Mouse (Mus musculus) T-helper 17 cell (primary cell): ENCODE data around the gene Slc9a2.
"Not testable (repeated sequence)": the region's sequence is repeated elsewhere in the genome, so short reads cannot be mapped to it uniquely, and the experiment has no call there.

ENCODE experiments used
- in situ Hi-C, 2 experiments: fragments of 300-600 bp; cut with MboI, MseI; formaldehyde crosslinking; loops; 1 replicate in 1 of 2; 2 replicates in 1 of 2; pipeline ENCODE4 v1.15.1; 2025; ENCODE audit warnings: high pct_unique_total_duplicates in 2 of 2

Slc9a2 gene

DNA sequence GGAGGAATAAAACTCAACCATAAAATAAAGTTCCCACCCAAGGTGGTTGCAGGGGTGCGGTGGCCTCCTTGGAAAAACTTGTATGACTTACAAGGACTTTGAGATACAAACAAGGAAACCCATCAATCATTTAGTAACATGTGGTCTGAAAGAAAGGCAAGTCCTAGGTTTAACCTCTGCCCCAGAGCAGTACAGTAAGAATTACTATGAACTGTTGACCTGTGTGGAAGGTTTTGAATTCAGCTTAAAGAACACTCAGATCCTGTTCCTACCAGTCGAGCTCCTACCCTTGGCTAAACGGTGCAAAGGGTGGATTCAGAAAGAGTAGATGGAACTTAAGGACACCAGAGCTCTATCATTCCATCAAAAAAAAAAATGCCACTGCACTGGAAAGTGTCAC lies 16.1 kb downstream of the Slc9a2 start:
- in situ Hi-C loops, result no loop called here

DNA sequence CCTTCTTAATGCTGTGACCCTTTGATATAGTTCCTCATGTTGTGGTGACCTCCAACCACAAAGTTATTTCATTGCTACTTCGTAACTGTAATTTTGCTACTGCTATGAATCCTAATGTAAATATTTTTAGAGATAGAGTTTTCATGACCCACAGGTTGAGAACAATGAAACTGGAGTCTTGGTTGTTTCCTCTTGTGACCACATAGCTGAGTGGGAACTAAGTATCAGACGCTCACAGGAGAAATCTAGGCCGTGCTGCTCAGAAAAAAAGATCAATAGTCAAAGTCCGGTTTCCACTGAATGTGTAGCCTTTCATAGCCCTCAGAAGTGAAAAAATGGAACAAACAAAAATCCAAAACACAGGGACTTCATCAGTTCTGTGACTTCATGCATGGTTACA lies 24.7 kb downstream of the Slc9a2 start:
- in situ Hi-C loops, result no loop called here

DNA sequence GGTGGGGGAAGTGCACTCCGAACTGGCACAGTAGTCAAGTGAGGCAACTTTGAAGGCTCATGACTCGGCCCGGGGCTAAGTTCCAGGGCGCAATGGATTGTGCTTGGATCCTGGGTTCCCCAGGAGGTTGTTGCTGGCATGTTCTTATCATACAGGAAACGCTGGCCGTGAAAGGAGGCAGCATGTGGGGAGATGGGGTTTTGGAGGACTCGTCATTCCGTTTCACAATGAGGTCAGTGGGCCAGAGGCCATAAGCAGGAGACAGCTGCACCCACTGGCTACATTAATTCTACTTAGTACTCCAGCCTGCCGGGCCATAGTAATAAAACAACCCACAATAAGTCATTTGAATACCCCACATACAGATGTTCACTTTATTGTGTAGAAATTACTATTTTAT lies 34.6 kb downstream of the Slc9a2 start:
- in situ Hi-C loops, result no loop called here

DNA sequence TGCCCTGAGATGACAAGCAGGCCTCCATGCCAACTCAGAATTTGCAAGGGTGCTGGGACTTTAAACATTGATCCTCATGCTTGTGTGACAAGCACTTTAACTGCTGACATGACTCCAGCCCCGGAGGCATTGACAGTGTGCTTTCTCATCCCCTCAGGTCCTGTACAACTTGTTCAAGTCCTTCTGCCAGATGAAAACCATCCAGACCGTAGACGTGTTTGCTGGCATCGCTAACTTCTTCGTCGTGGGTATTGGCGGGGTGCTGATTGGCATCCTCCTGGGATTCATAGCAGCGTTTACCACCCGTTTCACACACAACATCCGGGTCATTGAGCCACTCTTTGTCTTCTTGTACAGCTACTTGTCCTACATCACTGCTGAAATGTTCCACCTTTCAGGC lies 45.7 kb downstream of the Slc9a2 start:
- in situ Hi-C loops, result no loop called here

DNA sequence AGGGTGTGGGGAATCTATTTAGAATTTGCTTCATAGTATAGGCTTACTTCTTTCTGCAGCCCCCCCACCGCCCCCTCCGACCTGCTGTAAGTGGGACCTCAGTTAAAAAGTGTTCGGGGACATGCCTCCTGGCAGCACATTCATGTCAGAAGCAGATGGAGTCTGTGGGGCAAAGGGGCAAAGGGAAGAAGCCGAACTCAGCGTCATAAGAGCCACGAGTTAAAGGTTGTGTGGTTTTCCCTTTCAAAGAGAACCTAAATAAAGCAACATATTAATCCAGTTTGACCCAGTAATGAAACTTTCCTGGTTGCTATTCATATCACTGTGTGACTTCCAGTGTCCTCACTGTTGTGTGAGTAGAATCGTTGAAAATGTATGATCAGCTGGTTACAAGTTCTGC lies 47.0 kb downstream of the Slc9a2 start:
- in situ Hi-C loops, result no loop called here

DNA sequence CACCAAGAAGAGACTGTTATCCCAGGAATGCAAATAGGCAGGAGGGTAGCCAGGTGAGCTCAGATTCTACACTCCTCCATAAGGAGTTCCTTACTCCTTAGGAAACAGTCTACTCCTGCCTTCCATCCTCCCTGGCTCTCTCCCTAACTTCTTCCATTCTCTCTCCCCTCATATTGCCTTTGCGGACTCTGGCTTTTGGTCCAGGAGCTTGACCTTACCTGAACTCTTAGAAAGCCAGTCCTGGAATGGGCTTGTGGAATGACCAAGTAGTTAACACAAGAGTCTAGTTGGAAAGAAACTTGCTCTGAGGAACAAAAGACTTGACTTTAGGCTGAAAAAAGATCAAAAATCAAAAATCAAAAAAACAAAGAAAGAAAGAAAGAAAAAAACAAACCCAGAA lies 48.3 kb downstream of the Slc9a2 start:
- in situ Hi-C loops, result no loop called here

DNA sequence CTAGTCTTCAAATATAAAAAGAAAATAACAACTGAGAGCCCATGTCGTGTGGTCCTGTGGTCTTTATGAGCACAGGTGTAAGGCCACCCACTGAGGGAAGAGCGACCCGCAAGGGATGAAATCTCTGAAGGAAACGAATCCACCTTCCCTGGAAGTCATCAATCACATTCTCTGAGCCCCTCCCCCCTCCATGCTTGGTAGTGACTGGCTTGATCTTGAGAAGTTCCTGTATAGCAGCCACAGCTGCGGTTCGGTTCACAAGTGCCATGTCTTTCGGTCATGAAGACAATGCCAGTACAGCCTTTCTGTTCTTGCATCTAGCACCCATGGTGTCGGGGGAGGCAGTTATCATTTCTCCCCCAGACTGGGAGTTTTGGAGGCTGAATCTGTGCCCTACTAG lies 57.3 kb downstream of the Slc9a2 start:
- in situ Hi-C loops, result no loop called here

DNA sequence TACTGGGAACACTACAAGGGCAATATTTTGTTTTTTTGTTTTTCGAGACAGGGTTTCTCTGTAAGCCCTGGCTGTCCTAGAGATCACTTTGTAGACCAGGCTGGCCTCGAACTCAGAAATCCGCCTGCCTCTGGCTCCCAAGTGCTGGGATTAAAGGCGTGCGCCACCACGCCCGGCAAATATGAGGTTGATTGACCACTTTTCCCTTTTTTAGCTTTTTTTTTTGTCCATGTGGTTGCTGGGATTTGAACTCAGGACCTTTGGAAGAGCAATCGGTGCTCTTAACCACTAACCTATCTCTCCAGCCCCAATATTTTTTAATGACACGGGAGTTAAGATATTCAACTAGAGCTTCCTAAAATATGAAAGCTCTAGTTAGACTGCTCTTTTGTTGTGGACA lies 57.9 kb downstream of the Slc9a2 start:
- in situ Hi-C loops, result not testable (repeated sequence)

DNA sequence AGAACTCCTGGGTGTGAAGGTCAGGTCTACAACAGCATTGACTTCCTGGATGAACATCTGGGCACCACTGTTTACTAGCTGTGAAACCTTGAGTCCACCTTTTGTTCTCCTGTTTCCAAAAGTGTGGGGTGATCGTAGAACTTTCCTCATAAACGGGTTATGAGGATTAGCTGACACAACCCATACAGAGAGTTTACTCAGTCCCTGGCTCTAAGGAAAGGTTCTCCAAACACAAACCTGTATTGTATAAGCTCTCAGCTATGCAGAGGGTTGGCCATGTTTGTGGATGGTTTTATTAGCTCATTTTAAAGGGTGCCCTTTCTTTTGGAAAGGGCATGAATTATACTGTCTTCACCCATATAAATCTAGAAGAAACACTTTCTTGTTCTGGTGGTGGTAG lies 60.4 kb downstream of the Slc9a2 start:
- in situ Hi-C loops, result loop anchor here in 1 of 2 experiments (10.0 kb wide), 1 partner anchor 596 kb away; no protein-coding TSS in a partner anchor

DNA sequence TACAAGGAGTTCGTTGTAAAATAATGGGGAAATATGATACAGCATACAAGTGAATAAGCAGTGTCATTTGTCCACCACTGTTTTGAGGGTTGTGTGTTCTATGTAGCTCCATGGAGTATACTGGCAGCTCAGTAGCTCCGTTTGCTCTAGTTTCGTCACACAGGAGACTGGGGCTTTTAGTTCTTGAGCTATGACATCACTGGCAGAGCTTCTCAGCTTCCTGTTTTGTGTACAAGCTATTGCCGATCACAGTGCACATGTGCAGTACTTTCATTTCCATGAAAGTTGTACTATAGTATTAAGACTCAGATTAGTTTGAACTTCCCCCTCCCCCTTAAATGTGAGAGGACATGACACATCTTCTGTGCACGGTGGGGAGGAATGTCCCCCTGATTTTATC lies 65.7 kb downstream of the Slc9a2 start:
- in situ Hi-C loops, result loop anchor here (5.0 to 10.0 kb wide), 2 partner anchors 154 to 601 kb away; no protein-coding TSS in a partner anchor

DNA sequence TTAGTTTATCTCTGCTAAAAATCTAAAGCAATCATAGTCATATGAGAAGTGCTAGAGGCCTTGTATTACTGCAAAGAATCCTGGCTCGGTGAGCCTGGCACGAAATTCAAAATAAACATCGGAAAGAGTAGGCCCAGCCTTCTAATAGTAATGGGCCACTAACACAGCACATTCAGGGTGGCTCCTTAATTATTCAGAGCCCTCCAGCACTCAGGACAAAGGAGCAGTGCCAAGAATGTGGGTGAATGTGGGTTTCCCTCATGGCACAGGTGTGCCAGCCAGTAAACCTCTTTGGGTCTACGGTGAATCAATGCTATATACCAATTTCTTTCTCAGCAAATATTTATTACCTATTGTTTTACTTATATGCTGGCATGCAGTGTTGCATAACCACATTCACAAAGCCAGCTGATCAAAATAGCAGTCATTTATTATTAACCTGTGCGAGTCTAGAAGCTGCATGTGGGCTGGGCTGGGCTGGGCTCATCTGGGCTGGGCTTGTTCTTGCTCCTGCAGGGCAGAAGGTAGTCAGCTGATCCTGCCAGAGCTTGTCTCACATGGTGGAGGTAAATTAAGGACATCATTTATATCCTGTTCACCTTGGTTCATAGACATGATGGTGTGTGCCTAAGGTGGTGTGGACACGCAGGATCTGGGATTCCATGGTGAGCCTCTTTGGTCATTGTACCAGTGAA lies 79.5 kb downstream of the Slc9a2 start:
- in situ Hi-C loops, result loop anchor here in 1 of 2 experiments (5.0 kb wide), 1 partner anchor 183 kb away; no protein-coding TSS in a partner anchor

DNA sequence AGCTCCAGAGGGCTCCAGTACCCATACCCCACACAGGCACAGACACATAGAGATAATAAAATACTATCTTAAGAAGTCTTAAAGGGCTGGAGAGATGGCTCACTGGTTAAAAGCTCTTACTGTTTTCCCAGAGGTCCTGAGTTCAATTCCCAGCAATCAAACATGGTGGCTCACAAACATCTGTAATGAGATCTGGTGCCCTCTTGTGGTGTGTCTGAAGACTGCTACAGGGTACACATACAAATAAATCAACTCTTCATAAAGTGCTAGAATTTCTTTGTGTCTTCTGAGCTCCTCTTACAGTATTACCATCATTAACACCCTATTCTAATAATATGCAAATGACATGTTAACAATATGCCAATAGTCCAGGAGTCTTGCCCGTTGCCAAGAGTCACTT lies 83.7 kb downstream of the Slc9a2 start:
- in situ Hi-C loops, result loop anchor here in 1 of 2 experiments (5.0 kb wide), 1 partner anchor 187 kb away; no protein-coding TSS in a partner anchor

DNA sequence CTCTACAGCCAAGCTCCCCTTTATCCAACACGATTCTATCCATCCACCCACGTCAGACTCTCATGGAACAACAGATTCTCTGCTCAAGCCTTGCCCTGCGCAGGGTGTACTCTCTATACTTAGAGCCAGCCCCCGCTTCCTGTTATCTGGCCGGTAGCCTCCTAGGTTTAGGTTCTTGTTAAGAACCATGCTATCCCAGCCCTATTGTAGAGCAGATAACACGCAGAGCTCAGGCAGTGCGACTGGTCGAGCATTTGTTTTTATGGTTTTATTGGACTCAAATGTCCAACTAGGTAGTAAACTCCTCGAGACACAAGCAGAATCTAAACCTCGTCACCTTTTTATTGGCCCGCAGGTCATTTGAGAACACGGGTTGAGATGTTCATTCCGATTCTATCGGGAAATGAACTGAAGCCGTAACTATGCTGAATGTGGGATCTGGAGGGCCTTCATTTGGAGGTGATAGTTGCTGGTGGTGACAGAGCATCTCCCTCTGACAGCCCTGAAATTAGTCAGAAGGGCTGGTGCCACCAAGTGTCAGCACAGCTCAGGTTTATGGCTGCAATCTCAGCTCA lies 84.4 kb downstream of the Slc9a2 start:
- in situ Hi-C loops, result loop anchor here in 1 of 2 experiments (5.0 kb wide), 1 partner anchor 187 kb away; no protein-coding TSS in a partner anchor

DNA sequence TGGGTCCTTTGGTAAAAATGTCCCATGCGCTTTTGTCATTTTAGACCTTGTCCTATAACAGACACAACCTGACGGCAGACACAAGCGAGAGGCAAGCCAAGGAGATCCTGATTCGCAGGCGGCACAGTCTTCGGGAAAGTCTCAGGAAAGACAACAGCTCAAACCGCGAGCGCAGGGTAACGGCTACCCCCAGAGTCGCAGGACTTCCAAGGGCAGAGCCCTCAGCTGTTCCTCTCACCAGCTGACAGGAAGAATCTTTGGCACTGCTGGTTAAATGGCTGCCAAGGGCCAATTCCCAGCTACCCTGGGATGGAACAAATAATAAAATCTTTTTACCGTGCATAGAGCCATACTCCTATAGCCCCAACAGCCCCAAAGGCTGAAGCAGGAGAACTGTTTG lies 85.1 kb downstream of the Slc9a2 start:
- in situ Hi-C loops, result no loop called here

DNA sequence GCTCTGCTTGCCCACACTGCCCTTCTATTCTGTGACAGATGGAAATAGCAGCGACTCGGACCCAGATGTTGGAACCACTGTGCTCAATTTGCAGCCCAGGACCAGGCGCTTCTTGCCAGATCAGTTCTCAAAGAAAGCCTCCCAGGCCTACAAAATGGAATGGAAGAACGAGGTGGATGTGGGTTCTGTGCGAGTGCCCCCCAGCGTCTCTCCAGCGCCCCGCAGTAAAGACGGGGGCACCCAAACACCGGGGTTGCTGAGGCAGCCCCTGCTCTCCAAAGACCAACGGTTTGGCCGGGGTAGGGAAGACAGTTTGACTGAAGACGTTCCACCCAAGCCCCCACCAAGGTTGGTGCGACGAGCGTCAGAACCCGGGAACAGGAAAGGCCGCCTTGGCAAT lies 87.2 kb downstream of the Slc9a2 start:
- in situ Hi-C loops, result no loop called here

DNA sequence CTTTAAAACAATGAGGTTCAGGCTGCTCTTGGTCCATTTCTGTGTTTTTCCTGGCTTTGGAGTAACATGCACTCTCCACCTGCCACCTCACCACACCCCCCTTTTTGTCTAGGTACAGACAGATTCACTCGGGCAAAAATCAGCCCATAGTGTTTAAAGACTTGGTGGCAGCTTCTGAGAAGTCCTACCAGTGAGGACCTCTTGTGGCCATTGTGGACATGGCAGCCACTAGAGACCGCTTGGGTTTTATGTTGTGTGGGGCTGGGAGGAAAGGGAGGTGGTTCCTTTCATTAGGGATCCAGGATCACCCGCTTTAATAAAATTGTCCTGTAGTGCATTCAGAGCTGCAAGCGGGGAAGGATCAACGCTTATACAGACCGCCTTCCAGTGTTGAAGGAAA lies 88.2 kb downstream of the Slc9a2 start:
- in situ Hi-C loops, result no loop called here

DNA sequence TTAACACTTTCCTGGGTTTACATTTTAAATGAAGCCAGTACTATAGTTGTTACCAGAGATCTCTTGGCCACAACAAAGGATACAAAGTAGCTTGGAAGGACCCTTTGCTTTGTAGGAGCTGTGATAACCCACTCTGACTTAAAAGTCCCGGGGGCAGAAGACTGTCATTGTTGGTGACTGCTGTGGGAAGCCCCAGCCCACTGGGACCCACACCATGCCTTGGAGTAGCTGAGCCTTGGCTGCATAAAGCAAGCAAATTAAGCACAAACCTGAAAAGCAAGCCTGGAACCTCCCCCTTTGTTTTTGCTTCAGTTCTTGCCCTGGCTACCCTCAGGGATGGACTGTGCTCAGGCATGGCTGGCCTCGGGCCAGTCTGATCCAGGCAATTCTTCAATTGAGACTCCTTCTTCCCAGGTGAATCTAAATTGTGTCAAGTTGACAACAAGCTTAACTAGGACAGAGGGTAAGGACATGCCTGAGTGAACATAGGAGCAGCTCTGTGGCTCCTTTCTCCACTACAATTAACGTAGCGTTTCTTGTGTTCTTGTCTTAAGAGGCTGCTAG lies 89.0 kb downstream of the Slc9a2 start:
- in situ Hi-C loops, result no loop called here

DNA sequence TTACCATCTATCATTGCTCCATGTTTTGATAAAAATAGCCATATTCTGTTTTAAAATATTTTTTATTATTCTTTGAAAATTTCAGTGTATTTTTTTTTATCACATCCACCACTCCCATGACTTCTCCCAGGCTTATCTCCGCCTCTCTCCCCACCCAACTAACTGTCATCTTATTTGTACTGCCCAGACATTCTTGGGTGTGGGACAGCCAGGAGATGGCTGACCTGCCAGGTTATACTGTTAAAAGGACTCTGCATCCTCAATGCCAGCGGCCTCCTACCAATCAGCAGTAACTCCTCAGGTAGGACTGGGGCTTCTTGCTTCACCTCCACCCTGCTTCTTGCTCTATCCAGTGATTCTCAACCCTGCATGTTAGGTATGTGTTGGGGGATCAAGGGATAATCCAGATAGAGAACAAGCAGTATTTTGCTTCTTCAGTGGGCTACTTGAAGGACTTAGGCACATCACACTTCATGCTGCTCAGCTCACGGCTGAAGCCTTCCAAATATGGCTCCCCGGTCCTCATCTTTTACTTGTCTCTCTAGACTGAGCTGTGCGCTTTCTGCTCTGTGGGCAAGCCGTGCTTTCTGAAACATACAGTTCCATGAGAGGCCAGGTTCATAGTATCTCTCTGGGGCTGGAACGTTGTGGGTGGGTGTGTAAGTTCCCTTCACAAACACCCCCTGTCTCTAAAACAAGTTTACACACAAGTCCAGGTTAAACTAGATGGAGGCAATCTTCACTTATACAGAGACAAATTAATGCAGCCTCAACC lies 91.0 kb downstream of the Slc9a2 start:
- in situ Hi-C loops, result no loop called here

DNA sequence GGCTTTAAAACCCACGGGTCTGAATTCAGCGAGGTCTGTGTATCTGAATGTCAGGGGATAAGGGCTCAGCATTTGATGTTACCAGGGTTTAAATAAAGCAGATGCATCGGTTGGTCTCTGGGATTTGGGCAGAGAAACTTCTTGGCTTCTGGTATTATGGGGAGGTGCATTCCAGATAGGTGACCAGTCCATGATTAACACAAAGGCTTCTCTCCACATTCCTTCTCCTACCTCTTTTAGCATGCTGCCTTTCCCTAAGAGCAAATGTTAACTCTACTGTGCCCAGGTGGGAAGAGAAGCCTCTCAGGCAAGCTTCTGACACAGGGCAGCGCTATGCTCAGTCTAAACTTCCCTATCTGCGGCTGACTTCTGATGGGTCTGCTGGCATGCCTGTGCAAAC lies 92.9 kb downstream of the Slc9a2 start:
- in situ Hi-C loops, result no loop called here

DNA sequence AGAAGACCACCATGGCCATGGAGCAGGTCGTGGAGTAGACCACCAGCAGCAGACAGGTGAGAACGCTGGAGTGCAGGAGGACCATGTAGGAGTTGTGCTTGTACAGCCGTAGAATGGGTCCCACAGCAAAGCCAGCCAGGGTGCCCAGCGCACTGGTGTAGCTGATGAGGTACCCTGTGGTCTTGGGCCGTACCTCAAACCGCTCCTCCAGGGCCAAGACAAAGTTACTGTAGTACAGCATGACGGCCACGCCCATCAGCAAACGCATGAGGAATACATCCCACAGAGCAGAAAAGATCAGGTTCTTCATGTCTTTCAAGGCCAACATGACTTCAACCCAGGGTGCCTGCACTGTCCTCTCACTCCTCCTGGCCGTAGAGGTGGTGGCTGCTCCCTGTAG lies 93.7 kb downstream of the Slc9a2 start:
- in situ Hi-C loops, result no loop called here

DNA sequence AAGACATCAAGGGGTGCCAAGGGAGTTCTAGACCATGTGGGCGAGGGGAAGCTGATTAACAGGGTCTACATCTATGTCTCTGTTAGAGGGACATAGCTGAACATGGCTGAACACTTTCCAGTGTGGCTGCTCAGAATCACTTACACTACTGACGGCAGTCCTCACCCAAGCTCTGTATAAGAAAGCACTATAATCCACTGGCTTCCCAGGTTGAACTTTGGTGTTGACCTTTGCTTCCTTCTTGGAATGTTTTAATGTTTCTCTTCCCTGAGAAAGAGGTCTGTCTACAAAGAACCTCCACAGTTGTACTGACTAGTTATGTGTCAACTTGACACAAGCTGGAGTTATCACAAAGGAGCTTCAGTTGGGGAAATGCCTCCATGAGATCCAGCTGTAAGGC lies 95.7 kb downstream of the Slc9a2 start:
- in situ Hi-C loops, result no loop called here

DNA sequence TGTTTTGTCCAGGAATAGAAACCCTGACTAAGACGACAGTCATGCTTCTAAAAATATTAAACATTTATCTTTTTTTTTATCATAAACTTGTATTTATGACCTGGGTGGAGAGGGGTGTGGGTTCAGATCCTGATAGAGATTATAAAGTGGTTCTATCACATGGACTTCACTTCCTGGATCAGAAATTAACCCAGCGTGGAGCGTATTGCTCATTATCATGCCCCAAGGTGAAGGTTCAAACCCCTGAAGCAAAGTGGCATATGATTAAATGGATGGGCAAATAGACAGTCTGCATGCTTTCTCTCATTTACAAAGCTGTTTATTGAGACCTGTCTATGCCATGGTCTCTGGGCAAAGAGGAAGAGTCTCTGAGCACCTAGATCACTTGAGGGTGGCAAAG lies 96.4 kb downstream of the Slc9a2 start:
- in situ Hi-C loops, result no loop called here
